6 mouse cellular contexts compared by ENCODE assay signal in the genomic region with DNA sequence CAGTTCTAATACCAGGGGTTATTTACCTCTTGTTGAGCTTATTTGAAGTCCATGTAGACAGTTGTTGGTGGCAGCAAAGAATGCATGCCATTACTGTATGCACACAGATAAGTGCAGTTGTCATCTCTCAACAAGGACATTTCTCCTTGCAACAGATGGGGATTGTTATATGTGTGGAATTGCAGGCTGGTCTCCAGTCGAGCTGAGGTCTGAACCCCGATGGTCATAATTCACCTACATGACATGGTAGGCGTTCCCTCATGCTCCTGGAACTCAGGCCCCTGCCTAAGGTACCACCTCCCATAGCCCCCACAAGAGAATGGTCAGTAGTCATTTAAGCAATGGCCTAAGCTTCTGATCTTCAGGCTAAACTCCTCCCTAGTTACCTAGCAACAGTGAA.
DNase-seq lines count a peak whose midpoint lies in the region; TF ChIP-seq lines count a peak whose summit lies in the region.
"Not testable (repeated sequence)": the region's sequence is repeated elsewhere in the genome, so short reads cannot be mapped to it uniquely, and the experiment has no call there.

No protein-coding gene starts in this region.

- not testable (repeated sequence) for H3K4me3 ChIP-seq in gastrocnemius, adult 2 months

- H3K27ac ChIP-seq in gastrocnemius, adult 2 months, result peak overlapping the region; percentile 43; the same call in 1 of the 2 replicates

- intact Hi-C loops in gastrocnemius, adult 2 months (cut with DNase I), result not testable (repeated sequence)

- peak; percentile 12 for DNase-seq in brain, adult 2 months (ENCODE audit: low read depth, low spot score)
- peak; percentile 12 to 28 for DNase-seq in cerebellum, adult 18-20 months
- peak; percentile 29 for DNase-seq in cerebellum, adult 8-10 months
- DNase-seq in cerebellum, adult 9-11 months, result peak; percentile 44
- DNase-seq in cerebellum, postnatal 14 days, result peak; percentile 4 to 47
- not testable (repeated sequence) for DNase-seq in gastrocnemius, adult 2 months

- TF ChIP-seq CTCF in gastrocnemius, adult 2 months (IDR thresholded peaks at IDR 0.05), result not testable (repeated sequence)
